9 mouse cellular contexts compared by ENCODE assay signal in the genomic region with DNA sequence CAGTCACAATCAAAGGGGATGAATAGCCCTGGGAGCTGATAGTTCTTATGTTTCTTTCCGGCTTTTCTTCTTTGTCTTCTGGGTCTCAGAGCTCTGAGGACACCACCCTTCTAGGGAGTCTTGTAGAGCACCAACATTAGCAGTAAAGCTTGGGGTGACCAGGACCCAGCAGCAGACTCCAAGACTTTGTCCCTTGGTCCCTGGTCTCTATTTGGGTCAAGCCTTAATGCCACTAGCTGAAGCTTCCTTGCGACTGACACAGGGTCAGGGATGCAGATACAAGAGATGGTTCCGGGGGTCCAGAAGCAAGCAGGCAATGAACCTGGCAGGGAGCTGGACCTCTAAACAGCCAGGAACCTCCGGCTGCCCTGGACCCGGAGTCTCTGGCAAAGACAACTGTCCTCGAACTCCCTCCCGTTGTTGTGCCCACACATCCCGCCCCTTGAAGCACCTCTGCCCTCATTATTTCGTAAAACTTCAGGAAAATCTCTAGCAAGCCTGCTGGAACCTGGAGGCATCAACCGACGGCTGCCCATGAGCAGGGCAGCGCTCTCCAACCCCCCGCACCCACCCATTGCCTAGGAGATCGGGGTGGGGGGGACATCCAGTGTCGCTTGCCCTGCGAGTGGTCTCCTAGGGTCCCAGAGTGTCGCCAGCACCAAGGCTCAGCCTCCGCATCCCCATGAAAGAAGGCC. TPM values are rescaled to one million over a fixed set of nuclear protein-coding genes. Genes with fewer than 3 reads are reported as not detected.
A peak's percentile ranks its signal among the peaks of the same experiment; 100 is the strongest.
DNase-seq lines count a peak whose midpoint lies in the region; ATAC-seq and TF ChIP-seq lines count a peak whose summit lies in the region.
"Had no signal": no experiment of that assay in that cellular context is flagged by ENCODE, and none has a peak within 500 bp of the region (broad histone marks: within the 10 kb centered on the region; RNA-seq: fewer than 3 reads in every experiment).

No protein-coding gene starts in this region.

- H3K9me3 ChIP-seq in kidney, embryonic 16.5 days (ENCODE audit: low read length), result peaks cover 7% of the 10 kb centered on the region; the same call in 1 of the 2 replicates
- no peaks in the 10 kb centered on the region for H3K9me3 ChIP-seq in limb, embryonic 10.5 days (replicated peaks)
- no peaks in the 10 kb centered on the region for H3K9me3 ChIP-seq in neural tube, embryonic 12.5 days

- TF ChIP-seq POLR2A in embryonic fibroblast, embryonic 13.5 days (IDR thresholded peaks at IDR 0.05; ENCODE audit: low read depth, low read length), result no peak

- H3K27me3 ChIP-seq in kidney, embryonic 16.5 days (ENCODE audit: insufficient read depth, low read length), result peaks cover 64% of the 10 kb centered on the region
- H3K27me3 ChIP-seq in limb, embryonic 10.5 days (ENCODE audit: low read depth, poor library complexity, severe bottlenecking), result peaks cover 74% of the 10 kb centered on the region
- peaks cover 50% of the 10 kb centered on the region for H3K27me3 ChIP-seq in neural tube, embryonic 12.5 days (replicated peaks)

- TF ChIP-seq CTCF in embryonic fibroblast, embryonic 13.5 days (IDR thresholded peaks at IDR 0.05; ENCODE audit: borderline replicate concordance, insufficient read depth, low read length), result no peak

- ATAC-seq in kidney, embryonic 16.5 days (ENCODE audit: low FRiP score, low TSS enrichment), result peak; percentile 57
- peak; percentile 41; the same call in 1 of the 2 replicates for ATAC-seq in neural tube, embryonic 12.5 days (ENCODE audit: low FRiP score, low read depth)

- peak overlapping the region; percentile 51 for H3K4me3 ChIP-seq in kidney, embryonic 16.5 days (ENCODE audit: low read length)
- 0 out of 2 replicates have a peak overlapping the region, but pooled peaks have one; percentile 8 for H3K4me3 ChIP-seq in embryonic fibroblast, embryonic 13.5 days (ENCODE audit: insufficient read depth, low read length)
- peak overlapping the region; percentile 58 for H3K4me3 ChIP-seq in limb, embryonic 10.5 days
- H3K4me3 ChIP-seq in neural tube, embryonic 12.5 days, result peak overlapping the region; percentile 48

- H3K4me2 ChIP-seq in kidney, embryonic 16.5 days (replicated peaks; ENCODE audit: low read depth, low read length), result peak overlapping the region; percentile 80
- H3K4me2 ChIP-seq in neural tube, embryonic 12.5 days (replicated peaks), result peak overlapping the region; percentile 80

- no peaks in the 10 kb centered on the region for H3K36me3 ChIP-seq in kidney, embryonic 16.5 days (ENCODE audit: insufficient read depth, low read length)
- no peaks in the 10 kb centered on the region for H3K36me3 ChIP-seq in limb, embryonic 10.5 days
- H3K36me3 ChIP-seq in neural tube, embryonic 12.5 days, result no peaks in the 10 kb centered on the region

- H3K27ac ChIP-seq in kidney, embryonic 16.5 days (ENCODE audit: low read length), result no peak overlapping the region
- no peak overlapping the region for H3K27ac ChIP-seq in embryonic fibroblast, embryonic 13.5 days (ENCODE audit: insufficient read depth, low read length)
- H3K27ac ChIP-seq in limb, embryonic 10.5 days, result peak overlapping the region; percentile 73
- no peak overlapping the region for H3K27ac ChIP-seq in neural tube, embryonic 12.5 days

- H3K4me1 ChIP-seq in kidney, embryonic 16.5 days (ENCODE audit: insufficient read depth, low read length), result peaks cover 17% of the 10 kb centered on the region; the same call in 1 of the 2 replicates
- no peaks in the 10 kb centered on the region for H3K4me1 ChIP-seq in embryonic fibroblast, embryonic 13.5 days (ENCODE audit: control insufficient read depth, insufficient read depth, low read length)
- peaks cover 16% of the 10 kb centered on the region for H3K4me1 ChIP-seq in limb, embryonic 10.5 days
- H3K4me1 ChIP-seq in neural tube, embryonic 12.5 days, result peaks cover 15% of the 10 kb centered on the region

- WGBS in kidney, embryonic 16.5 days, result 5% methylated on average over 18 of the region's 18 CpGs
- 5% methylated on average over 18 of the region's 18 CpGs for WGBS in limb, embryonic 10.5 days
- WGBS in neural tube, embryonic 12.5 days, result 4% methylated on average over 18 of the region's 18 CpGs

- no peak for DNase-seq in kidney, adult 18-20 months
- no peak for DNase-seq in limb, embryonic 10.5 days (ENCODE audit: low spot score)
- DNase-seq in gastrocnemius, adult 18-20 months (ENCODE audit: low spot score), result no peak
- no peak for DNase-seq in adrenal gland, postnatal 10 days
- no peak for DNase-seq in urinary bladder, adult 18-20 months (ENCODE audit: low spot score in 2 of 2)

- peak overlapping the region; percentile 54 for H3K9ac ChIP-seq in kidney, embryonic 16.5 days (replicated peaks; ENCODE audit: low read length)
- H3K9ac ChIP-seq in neural tube, embryonic 12.5 days, result peak overlapping the region; percentile 64

RNA-seq across cellular contexts. Expression of gene Fam163a, which starts 0.7 kb away (rescaled TPM):
- 0.61 and 0.94 TPM in 2 replicates for polyA plus RNA-seq in kidney, embryonic 16.5 days (2015; fragmentation: Nextera tagmentation; extraction: Ambion mirVana)
- polyA plus RNA-seq in embryonic fibroblast, embryonic 13.5 days (2011; ENCODE audit: insufficient read length, low read depth, missing spikeins), result not detected in 2 replicates
- polyA plus RNA-seq in limb, embryonic 10.5 days (2016; fragmentation: Nextera tagmentation; extraction: Ambion mirVana), result 0.33 and 0.34 TPM in 2 replicates
- polyA plus RNA-seq in neural tube, embryonic 12.5 days (2016; fragmentation: Nextera tagmentation; extraction: Ambion mirVana), result 6.6 and 7.6 TPM in 2 replicates
- total RNA-seq in gastrocnemius, adult 18-20 months (2021), result not detected
- 10 to 100 TPM; 10.4 to 14.3 TPM for total RNA-seq in adrenal gland, postnatal 10 days (2021)
- total RNA-seq: MEL had no signal

Comparison
In these comparisons a context has a peak if more than half of its experiments do, and no peak if none do; other contexts are left out.
1. H3K4me3 ChIP-seq: peak in every context shown above with its lines; median percentile 58 in limb, embryonic 10.5 days; 51 in kidney, embryonic 16.5 days; 48 in neural tube, embryonic 12.5 days; 8 in embryonic fibroblast, embryonic 13.5 days.